Mouse (Mus musculus) forebrain, embryonic 11.5 days (tissue): ENCODE results near the gene Ksr1. TPM values are rescaled to one million over a fixed set of nuclear protein-coding genes. Genes with fewer than 3 reads are reported as not detected.
"Not testable (repeated sequence)": the region's sequence is repeated elsewhere in the genome, so short reads cannot be mapped to it uniquely, and the experiment has no call there.

Experiments
- ATAC-seq: fragments of 200-750 bp; cut with Nextera tagmentation; replicated peaks from 2 replicates; pipeline ENCODE4 v1.8.0; 2017; ENCODE audit warnings: moderate TSS enrichment; ENCODE audit not compliant: low FRiP score
- DNase-seq: peaks from one replicate; pipeline ENCODE4 v3.0.0-alpha.2; 2017; ENCODE audit warnings: low spot score
- H3K27ac ChIP-seq: fragments of 300-500 bp; sonication (generic); 2 replicates; pipeline ENCODE4 v1.5.1; 2014; ENCODE audit warnings: low read depth, low read length
- H3K27me3 ChIP-seq: fragments of 300-500 bp; sonication (generic); 2 replicates; pipeline ENCODE4 v1.6.1; 2014; ENCODE audit warnings: mild to moderate bottlenecking, low read length, mixed read lengths; ENCODE audit not compliant: control insufficient read depth, insufficient read depth
- H3K36me3 ChIP-seq: fragments of 300-500 bp; sonication (generic); 2 replicates; pipeline ENCODE4 v1.6.1; 2014; ENCODE audit warnings: mild to moderate bottlenecking, low read length, moderate library complexity, mixed read lengths; ENCODE audit not compliant: control insufficient read depth, insufficient read depth
- H3K4me1 ChIP-seq: fragments of 300-500 bp; sonication (generic); replicated peaks from 2 replicates; pipeline ENCODE4 v1.6.1; 2014; ENCODE audit warnings: low read length, mixed read lengths; ENCODE audit not compliant: control insufficient read depth, insufficient read depth
- H3K4me2 ChIP-seq: fragments of 300-500 bp; sonication (generic); 2 replicates; pipeline ENCODE4 v1.6.1; 2014; ENCODE audit warnings: low read depth, mild to moderate bottlenecking, low read length, moderate library complexity, mixed read lengths; ENCODE audit not compliant: severe bottlenecking
- H3K4me3 ChIP-seq: fragments of 300-500 bp; sonication (generic); 2 replicates; pipeline ENCODE4 v1.5.1; 2014; ENCODE audit warnings: low read depth, low read length
- H3K9ac ChIP-seq: fragments of 300-500 bp; sonication (generic); 2 replicates; pipeline ENCODE4 v1.6.1; 2014; ENCODE audit warnings: low read length
- H3K9me3 ChIP-seq: fragments of 300-500 bp; sonication (generic); 2 replicates; pipeline ENCODE4 v1.6.1; 2016; ENCODE audit warnings: low read length, mixed read lengths; ENCODE audit not compliant: control insufficient read depth
- WGBS: fragments of 180-500 bp; shearing (Covaris S2); extraction: QIAGEN DNeasy Blood & Tissue Kit; methylation state at CpG from one replicate; pipeline ENCODE4 v1.1.7; 2014; 5-methylcytosine and 5-hydroxymethylcytosine counted together
- polyA plus RNA-seq: library from polyadenylated mRNA; unstranded; fragments of >200 nt; fragmentation: Nextera tagmentation; extraction: Ambion mirVana; gene quantifications from 2 replicates; pipeline ENCODE4 v1.2.1, GENCODE M21; 2014

Ksr1 gene
- polyA plus RNA-seq, 1 experiment from 2014 or later: 5.2 TPM

DNA sequence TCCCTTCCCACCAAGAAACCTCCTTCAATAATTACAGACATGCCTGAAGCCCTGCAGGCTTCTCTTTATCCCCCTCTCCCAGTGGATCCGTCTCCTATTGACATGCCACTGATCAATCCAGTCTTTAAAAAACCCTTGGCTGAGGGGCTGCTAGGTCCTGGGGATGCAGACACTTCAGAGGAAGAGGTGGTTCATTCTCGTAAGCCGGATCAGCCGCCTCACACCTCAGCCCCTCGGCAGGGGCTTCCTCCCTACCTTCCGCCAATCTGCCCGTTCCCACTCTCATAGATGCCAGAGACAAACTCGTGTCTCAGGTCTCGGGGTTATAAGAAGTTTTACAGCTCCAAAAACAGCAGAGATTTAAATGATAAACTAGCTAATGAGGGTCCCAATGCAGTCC lies 156.1 kb downstream of the Ksr1 start:
- no peak for ATAC-seq
- H3K4me2 ChIP-seq: no peak overlapping the region
- H3K36me3 ChIP-seq: no peaks in the 10 kb centered on the region
- 94% methylated on average over 9 of the region's 9 CpGs for WGBS
- no peaks in the 10 kb centered on the region for H3K27me3 ChIP-seq
- no peak overlapping the region for H3K9ac ChIP-seq
- no peaks in the 10 kb centered on the region for H3K9me3 ChIP-seq
- H3K4me3 ChIP-seq: no peak overlapping the region
- DNase-seq: no peak
- H3K4me1 ChIP-seq: no peaks in the 10 kb centered on the region
- no peak overlapping the region for H3K27ac ChIP-seq

DNA sequence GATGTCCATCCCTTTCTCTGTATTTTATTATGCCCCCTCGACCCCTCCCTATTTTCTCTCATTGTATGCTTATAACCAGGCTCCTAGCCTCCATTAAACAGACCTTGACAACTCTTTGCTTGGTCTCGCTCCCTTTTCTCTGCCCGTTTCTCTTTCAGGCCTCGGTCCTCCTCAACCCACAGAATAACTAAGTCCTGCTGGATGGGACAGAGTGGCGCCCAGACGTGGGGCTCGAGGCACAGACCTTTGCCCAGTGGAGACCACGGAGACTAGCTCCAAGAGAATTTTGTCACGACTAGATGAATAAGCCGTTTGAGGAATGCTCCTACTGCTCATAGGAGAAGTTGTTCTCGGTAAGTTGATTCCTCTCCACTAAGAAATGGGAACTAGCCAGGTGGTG lies 157.0 kb downstream of the Ksr1 start:
- not testable (repeated sequence) for ATAC-seq, DNase-seq, H3K36me3 ChIP-seq, H3K4me3 ChIP-seq, H3K9me3 ChIP-seq, H3K27ac ChIP-seq, H3K9ac ChIP-seq, H3K4me1 ChIP-seq, H3K4me2 ChIP-seq, H3K27me3 ChIP-seq
- 93% methylated on average over 11 of the region's 11 CpGs for WGBS

DNA sequence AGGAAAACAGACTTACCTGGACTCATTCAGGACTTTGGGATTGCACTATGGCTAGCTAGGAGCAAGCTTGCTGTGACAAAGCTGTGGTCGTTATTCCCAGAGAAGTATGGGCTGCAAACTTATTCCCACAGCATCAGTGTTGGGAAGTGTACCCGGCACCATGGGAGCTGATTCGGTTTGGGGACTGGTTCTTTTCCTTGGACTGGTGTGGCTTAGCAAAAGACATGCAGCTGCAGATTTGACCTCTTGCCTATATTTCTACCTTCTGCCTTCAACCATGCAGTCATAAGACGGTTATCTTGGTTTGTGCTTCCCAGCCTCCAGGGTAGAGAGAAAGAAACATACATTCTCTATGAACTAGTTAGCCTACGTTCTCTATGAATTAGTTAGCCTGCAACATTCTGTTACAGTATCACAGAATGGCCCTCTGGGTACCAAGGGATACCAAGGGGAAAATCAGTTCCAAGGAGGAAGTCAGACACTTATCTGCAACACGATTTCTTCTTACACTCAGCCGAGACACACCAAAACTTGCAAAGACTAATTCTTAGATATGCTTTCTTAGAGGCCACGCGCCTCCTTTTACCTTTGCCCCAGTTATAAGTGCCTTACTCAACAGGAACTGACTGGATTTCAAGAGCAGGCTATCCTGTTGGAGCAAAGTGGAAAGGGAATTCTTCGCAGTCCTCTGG lies 159.8 kb downstream of the Ksr1 start:
- DNase-seq (no peak), ATAC-seq (no peak)
- H3K36me3 ChIP-seq: no peaks in the 10 kb centered on the region
- no peaks in the 10 kb centered on the region for H3K4me1 ChIP-seq
- H3K9ac ChIP-seq: no peak overlapping the region
- no peak overlapping the region for H3K4me3 ChIP-seq
- no peak overlapping the region for H3K27ac ChIP-seq
- no peaks in the 10 kb centered on the region for H3K27me3 ChIP-seq
- H3K9me3 ChIP-seq: no peaks in the 10 kb centered on the region
- WGBS: 92% methylated on average over 10 of the region's 10 CpGs
- no peak overlapping the region for H3K4me2 ChIP-seq

DNA sequence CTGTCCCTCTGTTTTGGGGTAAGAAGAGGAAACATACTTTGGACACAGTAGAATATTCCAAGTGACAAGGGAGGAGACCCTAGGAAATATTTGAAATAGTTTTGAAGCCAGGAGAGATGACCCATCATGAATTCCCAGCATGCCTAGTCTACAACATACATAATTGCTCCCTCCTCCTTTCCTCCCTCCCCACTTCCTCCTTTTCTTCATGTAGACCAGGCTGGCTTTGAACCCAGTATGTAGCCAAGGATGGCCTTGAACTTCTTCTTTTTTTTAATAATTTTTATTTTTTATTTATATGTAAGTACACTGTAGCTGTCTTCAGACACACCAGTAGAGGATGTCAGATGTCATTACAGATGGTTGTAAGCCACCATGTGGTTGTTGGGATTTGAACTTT lies 160.7 kb downstream of the Ksr1 start:
- Histone ChIP-seq H3K9ac (no peak overlapping the region), H3K27me3 (no peaks in the 10 kb centered on the region), H3K27ac (no peak overlapping the region), H3K9me3 (no peaks in the 10 kb centered on the region), H3K4me3 (no peak overlapping the region), H3K36me3 (no peaks in the 10 kb centered on the region), H3K4me2 (no peak overlapping the region), H3K4me1 (no peaks in the 10 kb centered on the region)
- DNase-seq: no peak
- ATAC-seq: no peak

DNA sequence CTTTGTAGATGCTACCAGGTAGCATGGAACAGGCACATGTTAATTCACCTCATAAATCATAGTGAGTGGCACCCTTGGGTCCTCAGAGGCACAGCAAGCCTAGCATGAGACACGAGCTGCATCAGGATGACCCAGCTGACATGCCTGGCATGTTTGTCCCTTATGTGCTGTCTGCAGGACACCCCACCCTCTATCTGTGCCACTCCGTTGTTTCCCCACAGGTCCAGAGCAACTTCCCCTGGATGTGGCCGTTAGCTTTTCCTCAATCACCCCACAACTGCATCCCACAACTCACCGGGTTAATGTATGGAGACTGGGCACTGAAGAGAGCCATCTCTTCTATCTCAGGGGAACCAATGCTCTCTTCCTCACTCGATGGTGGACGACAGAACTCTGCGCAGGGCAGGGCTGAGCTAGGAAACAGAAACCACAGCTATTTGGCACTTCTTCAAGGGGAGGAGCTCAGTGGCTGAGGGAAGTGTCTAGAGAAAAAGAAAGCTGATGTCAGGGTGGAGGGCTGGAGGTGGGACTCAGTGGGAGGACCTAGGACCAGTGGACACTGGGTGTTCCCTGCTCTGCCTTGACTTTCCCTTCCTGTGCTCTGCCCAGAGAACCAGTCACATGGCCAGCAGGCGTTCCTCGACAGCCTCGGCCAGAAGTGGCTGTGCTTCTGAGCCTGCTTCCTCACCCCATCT lies 161.6 kb downstream of the Ksr1 start, which contains the start of gene Lgals9:
Lgals9 (minus strand) TSS at position 464 of the 695 bp plus-strand sequence.
- no peak for ATAC-seq
- Histone ChIP-seq H3K36me3 (no peaks in the 10 kb centered on the region), H3K4me1 (no peaks in the 10 kb centered on the region), H3K9ac (no peak within 1 kb of the TSS), H3K27me3 (no peaks in the 10 kb centered on the region), H3K27ac (no peak within 1 kb of the TSS), H3K4me3 (no peak within 1 kb of the TSS), H3K9me3 (no peaks in the 10 kb centered on the region), H3K4me2 (no peak within 1 kb of the TSS)
- WGBS: 83% methylated on average over 10 of the region's 10 CpGs
- DNase-seq: no peak

DNA sequence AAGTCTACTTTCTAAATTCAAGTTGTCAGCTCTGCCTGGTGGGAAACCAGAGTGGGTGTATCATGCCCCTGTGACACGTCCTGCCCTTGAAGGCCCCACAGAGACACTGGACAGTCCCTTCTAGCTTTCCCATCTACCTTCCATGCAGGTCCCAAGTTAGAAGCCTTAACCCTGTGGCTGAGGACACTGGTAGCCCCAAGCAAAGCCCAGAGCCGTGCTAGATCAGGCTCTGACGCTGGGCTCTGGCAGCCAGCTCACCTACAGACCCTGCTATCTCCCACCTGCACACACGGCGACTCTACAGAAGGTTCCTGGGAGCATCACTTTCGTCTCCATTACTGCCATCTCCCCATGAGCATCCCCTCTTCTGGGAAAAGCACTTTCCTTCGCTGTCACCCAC lies 162.7 kb downstream of the Ksr1 start:
- 81% methylated on average over 7 of the region's 7 CpGs for WGBS
- DNase-seq: no peak

DNA sequence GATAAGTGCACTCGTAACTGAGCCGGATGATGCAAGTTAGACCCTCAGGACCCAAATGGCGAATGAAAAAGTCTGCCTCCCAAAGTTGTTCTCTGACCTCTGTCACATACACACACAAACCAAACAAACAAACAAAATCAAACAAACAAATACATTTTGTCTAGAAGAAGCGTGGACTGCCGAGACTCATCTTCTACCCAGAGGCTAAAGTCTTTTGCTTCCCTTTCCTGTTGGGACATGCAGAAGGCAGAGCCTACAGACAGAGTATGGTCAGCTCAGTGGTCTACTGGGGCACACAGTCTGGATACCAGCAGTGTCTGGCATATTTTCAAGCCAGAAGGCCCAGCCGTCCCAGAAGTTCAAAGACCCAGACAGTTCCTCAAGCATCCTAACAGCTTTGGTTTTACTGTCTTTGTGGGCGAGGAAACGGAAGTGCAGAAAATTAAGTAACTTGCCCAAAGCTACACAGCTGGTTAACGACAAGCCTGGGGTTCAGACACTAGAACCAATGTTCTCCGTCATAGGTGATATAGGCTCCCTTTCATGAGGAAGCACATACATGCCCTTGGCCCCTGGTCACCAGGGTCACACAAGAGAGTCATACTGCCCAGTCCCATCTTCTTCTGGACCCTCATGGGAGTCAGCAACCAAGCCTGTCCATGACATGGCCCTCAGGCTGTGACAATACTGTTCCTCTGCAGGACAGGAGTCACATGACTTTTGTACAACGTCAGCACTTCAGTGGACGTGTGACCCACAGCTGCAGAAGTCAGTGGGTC lies 163.5 kb downstream of the Ksr1 start:
- Histone ChIP-seq H3K4me1 (no peaks in the 10 kb centered on the region), H3K9ac (no peak overlapping the region), H3K4me2 (no peak overlapping the region), H3K9me3 (no peaks in the 10 kb centered on the region), H3K27me3 (no peaks in the 10 kb centered on the region), H3K36me3 (no peaks in the 10 kb centered on the region), H3K4me3 (no peak overlapping the region), H3K27ac (no peak overlapping the region)
- DNase-seq (no peak), ATAC-seq (no peak)
- 90% methylated on average over 12 of the region's 12 CpGs for WGBS

More for the DNA sequence above, 162.7 kb downstream of the Ksr1 start:
- ATAC-seq: no peak
- Histone ChIP-seq H3K4me3 (no peak overlapping the region), H3K4me1 (no peaks in the 10 kb centered on the region), H3K9ac (no peak overlapping the region), H3K9me3 (no peaks in the 10 kb centered on the region), H3K36me3 (no peaks in the 10 kb centered on the region), H3K4me2 (no peak overlapping the region), H3K27me3 (no peaks in the 10 kb centered on the region), H3K27ac (no peak overlapping the region)

DNA sequence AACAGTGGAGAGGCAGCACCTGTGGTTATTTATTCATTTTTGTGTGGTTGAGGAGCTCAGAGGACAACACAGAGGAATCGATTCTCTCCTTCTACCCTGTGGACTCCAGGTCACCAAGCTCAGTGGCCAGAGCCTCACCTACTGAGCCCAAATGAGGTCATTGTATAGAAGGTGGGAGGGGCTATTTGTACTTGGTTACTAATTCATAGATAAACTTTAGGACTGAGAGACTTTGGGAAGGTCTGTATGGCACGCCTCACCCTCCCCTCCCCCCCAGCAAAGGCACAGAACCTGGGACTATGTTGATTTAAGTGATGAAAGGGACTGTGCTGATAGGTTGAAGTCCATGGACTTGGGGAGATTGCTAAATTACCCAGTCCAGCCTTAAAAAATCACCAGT lies 164.2 kb downstream of the Ksr1 start:
- DNase-seq (no peak), ATAC-seq (no peak)
- no peak overlapping the region for H3K9ac ChIP-seq
- no peaks in the 10 kb centered on the region for H3K27me3 ChIP-seq
- 76% methylated on average over 2 of the region's 2 CpGs for WGBS
- no peak overlapping the region for H3K4me2 ChIP-seq
- H3K4me3 ChIP-seq: no peak overlapping the region
- no peaks in the 10 kb centered on the region for H3K4me1 ChIP-seq
- H3K9me3 ChIP-seq: no peaks in the 10 kb centered on the region
- H3K36me3 ChIP-seq: no peaks in the 10 kb centered on the region
- no peak overlapping the region for H3K27ac ChIP-seq
